Mouse (Mus musculus) embryonic facial prominence, embryonic 15.5 days (tissue): ENCODE results near the gene Fam19a5. TPM values are rescaled to one million over a fixed set of nuclear protein-coding genes. Genes with fewer than 3 reads are reported as not detected.

Experiments used
- ATAC-seq: fragments of 200-750 bp; cut with Nextera tagmentation; 2 replicates; pipeline ENCODE4 v1.8.0; 2017; ENCODE audit warnings: low read depth, moderate TSS enrichment; ENCODE audit not compliant: insufficient number of reproducible peaks, low FRiP score, low TSS enrichment
- H3K27ac ChIP-seq: fragments of 300-500 bp; sonication (generic); replicated peaks from 2 replicates; pipeline ENCODE4 v1.5.1; 2015; ENCODE audit warnings: mild to moderate bottlenecking, inconsistent platforms
- H3K27me3 ChIP-seq: fragments of 300-500 bp; sonication (generic); 2 replicates; pipeline ENCODE4 v1.6.1; 2015; ENCODE audit warnings: inconsistent platforms
- H3K36me3 ChIP-seq: fragments of 300-500 bp; sonication (generic); 2 replicates; pipeline ENCODE4 v1.6.1; 2015; ENCODE audit warnings: mild to moderate bottlenecking, inconsistent platforms
- H3K4me1 ChIP-seq: fragments of 300-500 bp; sonication (generic); 2 replicates; pipeline ENCODE4 v1.6.1; 2015; ENCODE audit warnings: inconsistent platforms
- H3K4me2 ChIP-seq: fragments of 300-500 bp; sonication (generic); replicated peaks from 2 replicates; pipeline ENCODE4 v1.6.1; 2015; ENCODE audit warnings: mild to moderate bottlenecking, inconsistent platforms
- H3K4me3 ChIP-seq: fragments of 300-500 bp; sonication (generic); replicated peaks from 2 replicates; pipeline ENCODE4 v1.5.1; 2015; ENCODE audit warnings: mild to moderate bottlenecking, inconsistent platforms
- H3K9ac ChIP-seq: fragments of 300-500 bp; sonication (generic); 2 replicates; pipeline ENCODE4 v1.6.1; 2015; ENCODE audit warnings: inconsistent platforms
- H3K9me3 ChIP-seq: fragments of 300-500 bp; sonication (generic); replicated peaks from 2 replicates; pipeline ENCODE4 v1.6.1; 2016; ENCODE audit warnings: inconsistent platforms
- WGBS: fragments of 180-500 bp; shearing (Covaris S2); methylation state at CpG from one replicate; pipeline ENCODE4 v1.1.7; 2015; 5-methylcytosine and 5-hydroxymethylcytosine counted together
- polyA plus RNA-seq: library from polyadenylated mRNA; unstranded; fragments of >200 nt; fragmentation: Nextera tagmentation; extraction: Ambion mirVana; gene quantifications from 2 replicates; pipeline ENCODE4 v1.2.1, GENCODE M21; 2015

Fam19a5 gene
- polyA plus RNA-seq, 1 experiment from 2014 or later: 4.1 TPM

DNA sequence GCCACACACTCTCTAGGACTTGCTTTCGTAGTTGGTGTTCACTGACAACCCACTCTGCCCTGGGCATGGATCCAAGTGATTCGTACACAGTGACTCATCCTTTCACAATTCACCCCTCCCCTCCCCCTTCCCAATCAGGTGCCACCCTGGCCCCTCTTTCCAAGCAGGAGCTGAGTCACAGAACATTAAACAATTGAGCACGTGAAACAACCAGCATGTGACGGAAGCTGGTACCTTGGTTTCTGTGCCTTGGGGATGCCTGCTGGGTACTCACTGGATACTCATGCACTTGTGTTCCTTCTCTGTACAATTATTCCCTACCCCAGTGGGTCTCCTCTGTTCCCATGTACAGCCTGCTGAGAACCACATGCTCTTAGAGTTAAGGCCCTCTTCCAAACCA is 53.0 kb downstream of the Fam19a5 start:
- 58% methylated on average over 4 of the region's 4 CpGs for WGBS
- Histone ChIP-seq H3K4me3 (no peak overlapping the region), H3K27ac (no peak overlapping the region), H3K9me3 (no peaks in the 10 kb centered on the region), H3K9ac (no peak overlapping the region), H3K4me2 (no peak overlapping the region), H3K4me1 (no peaks in the 10 kb centered on the region), H3K36me3 (no peaks in the 10 kb centered on the region), H3K27me3 (no peaks in the 10 kb centered on the region)
- ATAC-seq: no peak

DNA sequence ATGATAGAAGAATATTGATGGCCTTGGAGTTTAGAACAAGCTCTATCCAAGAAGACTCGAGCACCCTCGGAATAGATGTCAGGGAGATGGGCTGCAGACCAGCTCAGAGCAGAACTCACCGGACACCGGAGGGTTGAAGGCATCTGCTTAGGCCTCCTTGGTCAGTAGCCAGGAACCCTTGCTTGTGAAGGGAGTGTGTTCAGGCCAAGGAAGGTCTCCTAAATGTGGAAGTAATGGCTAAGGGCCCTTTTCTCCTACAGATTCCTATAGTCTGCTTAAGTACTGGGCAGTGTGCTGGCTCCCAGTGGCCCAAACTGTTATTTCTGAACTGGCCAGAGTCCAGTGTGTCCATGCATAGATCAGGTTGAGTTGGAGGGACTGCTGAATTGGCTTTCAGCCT is 53.7 kb downstream of the Fam19a5 start:
- no peak overlapping the region for H3K9ac ChIP-seq
- 96% methylated on average over 4 of the region's 4 CpGs for WGBS
- H3K4me1 ChIP-seq: no peaks in the 10 kb centered on the region
- H3K4me2 ChIP-seq: no peak overlapping the region
- no peak for ATAC-seq
- H3K27ac ChIP-seq: no peak overlapping the region
- no peaks in the 10 kb centered on the region for H3K9me3 ChIP-seq
- H3K36me3 ChIP-seq: no peaks in the 10 kb centered on the region
- H3K27me3 ChIP-seq: no peaks in the 10 kb centered on the region
- H3K4me3 ChIP-seq: no peak overlapping the region

DNA sequence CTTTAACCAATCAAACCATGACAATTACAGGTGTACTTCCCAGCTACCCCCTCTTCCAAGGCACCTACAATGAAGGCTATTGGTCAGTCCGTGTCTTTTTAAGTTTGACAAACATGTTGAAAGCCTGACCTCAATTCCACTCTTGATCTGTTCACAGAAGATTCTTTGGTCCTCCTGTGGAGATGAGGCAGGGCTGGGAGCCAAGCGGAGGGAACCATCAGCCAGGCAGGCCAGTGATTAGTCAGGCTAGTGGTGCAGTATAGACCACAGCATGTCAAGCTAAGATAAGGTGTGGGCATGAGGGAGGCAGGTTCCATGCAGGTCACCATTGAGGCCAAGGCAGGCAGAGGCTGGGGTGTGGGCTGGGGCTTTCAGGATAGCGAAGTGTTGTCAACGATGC is 54.5 kb downstream of the Fam19a5 start:
- no peaks in the 10 kb centered on the region for H3K9me3 ChIP-seq
- WGBS: 88% methylated on average over 4 of the region's 4 CpGs

DNA sequence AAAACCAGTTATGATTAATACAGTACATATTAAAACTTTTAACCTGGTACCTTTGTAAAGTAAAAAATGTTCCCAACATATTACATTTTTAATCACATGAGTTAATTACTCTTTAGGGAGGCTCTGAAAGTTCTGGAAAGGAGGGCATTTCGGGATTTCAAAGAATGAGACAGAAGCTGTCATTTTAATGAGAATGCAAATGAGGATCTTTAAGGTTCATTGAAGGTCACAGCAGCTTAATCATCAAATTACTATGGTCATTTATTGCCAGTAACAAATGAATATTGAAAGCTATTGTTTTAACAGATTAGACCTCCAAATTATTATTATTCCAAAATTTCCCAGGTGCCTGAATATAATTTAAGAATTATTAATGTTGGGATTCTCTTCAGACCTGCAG is 59.2 kb downstream of the Fam19a5 start:
- Histone ChIP-seq H3K27ac (no peak overlapping the region), H3K27me3 (no peaks in the 10 kb centered on the region), H3K9me3 (no peaks in the 10 kb centered on the region), H3K4me3 (no peak overlapping the region), H3K4me2 (no peak overlapping the region), H3K36me3 (no peaks in the 10 kb centered on the region), H3K9ac (no peak overlapping the region), H3K4me1 (no peaks in the 10 kb centered on the region)
- WGBS: 69% methylated on average over 1 of the region's 1 CpGs
- no peak for ATAC-seq

More for the DNA sequence above, 54.5 kb downstream of the Fam19a5 start:
- ATAC-seq: no peak
- H3K27me3 ChIP-seq: no peaks in the 10 kb centered on the region
- H3K4me1 ChIP-seq: no peaks in the 10 kb centered on the region
- H3K36me3 ChIP-seq: no peaks in the 10 kb centered on the region
- H3K4me3 ChIP-seq: no peak overlapping the region
- no peak overlapping the region for H3K27ac ChIP-seq
- no peak overlapping the region for H3K9ac ChIP-seq
- H3K4me2 ChIP-seq: no peak overlapping the region

DNA sequence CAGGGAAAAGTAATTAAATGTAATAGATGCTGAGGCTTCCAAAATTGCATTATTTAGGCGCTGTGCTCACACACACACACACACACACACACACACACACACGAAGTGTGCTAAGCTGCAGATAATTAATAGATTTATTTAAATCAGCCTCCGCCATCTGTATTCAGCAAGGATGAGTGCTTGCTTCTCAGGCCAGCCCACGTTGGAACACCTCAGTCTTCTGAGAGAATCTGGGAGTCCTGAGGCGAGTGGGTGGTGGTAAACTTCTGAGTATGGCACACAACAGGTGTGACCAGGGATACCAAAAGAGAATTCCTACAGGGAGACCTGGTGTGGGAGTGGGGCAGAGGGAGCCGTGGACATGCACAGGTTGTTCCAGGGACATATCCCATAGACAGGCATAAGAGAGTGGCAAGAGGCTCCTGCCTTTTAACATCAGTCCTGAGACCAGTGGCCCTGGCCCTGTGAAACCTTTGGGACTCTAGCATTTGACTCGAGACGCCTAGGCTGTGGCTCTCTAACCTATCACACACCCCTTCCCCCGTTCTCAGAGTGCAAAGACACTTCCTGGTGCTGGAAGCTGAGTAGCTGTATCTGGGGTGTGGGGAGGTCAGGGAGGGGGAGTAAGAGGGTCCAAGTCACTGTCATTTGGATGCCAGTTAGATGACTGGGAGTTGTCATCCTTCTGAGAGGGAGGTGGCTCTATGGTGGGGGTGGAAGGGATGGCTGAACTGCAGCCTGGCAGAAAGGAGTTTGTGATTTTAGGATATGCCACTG is 61.6 kb downstream of the Fam19a5 start:
- no peaks in the 10 kb centered on the region for H3K4me1 ChIP-seq
- ATAC-seq: no peak
- WGBS: 60% methylated on average over 9 of the region's 9 CpGs

DNA sequence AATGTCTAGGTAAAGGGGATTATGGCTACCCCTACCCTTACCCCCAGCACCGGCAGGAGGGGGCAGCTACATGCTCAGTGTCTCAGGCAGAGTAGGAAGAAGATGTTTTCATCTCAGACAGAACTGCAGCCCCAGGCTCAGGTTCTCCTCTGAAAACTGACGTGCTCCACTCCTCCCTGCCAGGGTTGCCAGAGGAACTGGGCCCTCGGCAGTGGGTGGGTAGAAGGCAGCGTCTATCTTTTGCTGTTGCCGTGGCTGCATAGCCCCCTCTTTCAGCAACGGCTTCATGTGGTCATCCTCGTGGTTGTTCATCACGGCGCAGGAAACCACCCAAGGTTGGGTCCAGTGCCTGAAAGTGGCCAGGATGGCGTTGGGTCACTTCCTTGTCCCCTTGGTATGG is 62.6 kb downstream of the Fam19a5 start:
- H3K4me1 ChIP-seq: no peaks in the 10 kb centered on the region
- ATAC-seq: no peak
- no peaks in the 10 kb centered on the region for H3K36me3 ChIP-seq
- 76% methylated on average over 10 of the region's 10 CpGs for WGBS
- H3K4me3 ChIP-seq: no peak overlapping the region
- no peak overlapping the region for H3K27ac ChIP-seq
- H3K9ac ChIP-seq: no peak overlapping the region
- H3K9me3 ChIP-seq: no peaks in the 10 kb centered on the region
- H3K27me3 ChIP-seq: no peaks in the 10 kb centered on the region
- no peak overlapping the region for H3K4me2 ChIP-seq

More for the DNA sequence above, 61.6 kb downstream of the Fam19a5 start:
- H3K27me3 ChIP-seq: no peaks in the 10 kb centered on the region
- H3K9me3 ChIP-seq: no peaks in the 10 kb centered on the region
- no peak overlapping the region for H3K4me3 ChIP-seq
- H3K4me2 ChIP-seq: no peak overlapping the region
- H3K27ac ChIP-seq: no peak overlapping the region
- H3K36me3 ChIP-seq: no peaks in the 10 kb centered on the region
- H3K9ac ChIP-seq: no peak overlapping the region

DNA sequence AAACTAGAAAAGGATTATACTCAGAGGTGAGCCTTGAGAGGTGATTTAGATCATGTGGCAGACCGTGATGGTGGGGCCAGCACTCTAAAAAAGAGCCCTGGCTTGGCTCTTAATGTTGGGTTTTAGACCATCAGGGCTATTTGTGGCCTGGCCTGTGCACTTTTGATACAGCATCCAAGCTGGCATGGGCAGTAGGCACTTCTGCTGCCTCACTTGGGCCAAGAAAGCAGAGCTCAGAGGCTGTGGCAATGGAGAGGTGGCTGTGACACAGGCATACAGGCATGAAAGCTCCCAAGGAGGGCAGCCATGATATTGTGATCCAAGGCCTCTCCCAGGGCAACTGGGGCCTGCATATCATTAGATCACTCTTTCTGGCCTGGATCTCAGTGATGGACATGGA is 65.1 kb downstream of the Fam19a5 start:
- no peaks in the 10 kb centered on the region for H3K36me3 ChIP-seq
- H3K4me2 ChIP-seq: no peak overlapping the region
- no peak overlapping the region for H3K27ac ChIP-seq
- no peak for ATAC-seq
- WGBS: 81% methylated on average over 1 of the region's 1 CpGs
- no peak overlapping the region for H3K4me3 ChIP-seq
- H3K9me3 ChIP-seq: no peaks in the 10 kb centered on the region
- H3K4me1 ChIP-seq: no peaks in the 10 kb centered on the region
- no peaks in the 10 kb centered on the region for H3K27me3 ChIP-seq
- H3K9ac ChIP-seq: no peak overlapping the region

DNA sequence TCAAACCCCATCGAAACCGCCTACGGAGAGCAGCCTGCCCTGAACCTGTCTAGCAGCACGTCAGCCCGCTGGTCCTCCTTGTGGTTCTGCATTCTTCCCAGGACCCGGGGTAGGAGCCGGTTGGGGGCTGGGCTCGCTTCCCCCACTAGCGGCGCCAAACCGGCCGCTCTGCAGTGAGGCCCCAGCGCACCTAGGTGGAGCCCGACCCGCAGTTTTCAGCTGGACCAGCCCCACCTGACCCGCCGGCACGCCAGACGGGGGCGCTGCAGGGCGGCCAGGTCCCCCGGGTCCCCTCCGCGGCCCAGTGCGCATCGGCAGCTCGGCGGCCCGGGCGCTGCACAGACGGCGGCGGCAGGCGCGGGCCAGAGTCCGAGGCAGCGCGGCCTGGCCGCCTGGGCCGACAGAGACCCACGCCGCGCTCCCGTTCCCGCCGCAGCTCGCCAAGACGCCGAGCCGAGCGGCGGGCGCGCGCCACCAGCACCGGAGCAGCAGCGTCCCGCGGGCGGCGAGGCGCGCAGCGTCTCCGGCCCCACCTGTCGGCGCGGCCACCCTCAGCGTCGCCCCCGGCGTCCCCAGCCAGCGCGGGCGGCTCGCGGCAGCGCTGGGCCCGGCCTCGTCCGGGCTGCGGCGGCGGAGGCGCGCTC is 80.0 kb downstream of the Fam19a5 start:
- H3K27me3 ChIP-seq: peaks cover 32% of the 10 kb centered on the region
- WGBS: under 1% methylated on average over 77 of the region's 86 CpGs
- ATAC-seq: peak; percentile 85

DNA sequence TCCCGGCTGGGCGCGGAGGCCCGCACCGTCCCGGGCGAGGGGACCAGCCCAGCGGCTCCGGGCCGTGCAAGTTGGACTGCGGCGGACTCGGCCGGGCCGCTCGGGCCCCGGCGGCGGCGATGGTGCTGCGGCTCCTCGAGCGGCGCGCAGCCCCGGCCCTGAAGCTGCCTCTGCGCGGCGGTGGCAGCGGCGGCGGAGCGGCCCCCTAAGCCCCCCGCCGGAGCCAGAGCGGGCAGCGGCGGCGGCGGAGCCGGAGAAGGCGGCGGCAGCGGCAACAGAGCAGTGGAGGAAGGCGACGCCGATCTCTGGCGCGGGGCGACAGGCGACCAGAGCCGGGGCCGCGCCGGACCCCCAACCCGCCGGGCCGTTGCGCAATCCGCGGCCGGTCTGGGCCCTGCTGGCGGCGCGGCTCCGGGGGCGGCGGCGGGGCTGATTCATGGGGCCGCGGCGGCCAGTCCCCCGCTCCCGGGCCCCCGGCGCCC is 80.6 kb downstream of the Fam19a5 start:
- peak overlapping the region; percentile 51; the same call in 1 of the 2 replicates for H3K27ac ChIP-seq
- peak; percentile 53 for ATAC-seq
- peak overlapping the region; percentile 55 for H3K9ac ChIP-seq
- H3K4me1 ChIP-seq: peaks cover 19% of the 10 kb centered on the region
- WGBS: under 1% methylated on average over 69 of the region's 76 CpGs
- H3K36me3 ChIP-seq: no peaks in the 10 kb centered on the region
- H3K4me2 ChIP-seq: peak overlapping the region; percentile 94
- peak overlapping the region; percentile 64 for H3K4me3 ChIP-seq
- H3K9me3 ChIP-seq: no peaks in the 10 kb centered on the region
- peaks cover 32% of the 10 kb centered on the region for H3K27me3 ChIP-seq

More for the DNA sequence above, 80.0 kb downstream of the Fam19a5 start:
- Histone ChIP-seq H3K9me3 (no peaks in the 10 kb centered on the region), H3K36me3 (no peaks in the 10 kb centered on the region), H3K4me1 (peaks cover 19% of the 10 kb centered on the region), H3K27ac (peak overlapping the region; percentile 51; the same call in 1 of the 2 replicates), H3K9ac (peak overlapping the region; percentile 55), H3K4me3 (peak overlapping the region; percentile 64), H3K4me2 (peak overlapping the region; percentile 94)

DNA sequence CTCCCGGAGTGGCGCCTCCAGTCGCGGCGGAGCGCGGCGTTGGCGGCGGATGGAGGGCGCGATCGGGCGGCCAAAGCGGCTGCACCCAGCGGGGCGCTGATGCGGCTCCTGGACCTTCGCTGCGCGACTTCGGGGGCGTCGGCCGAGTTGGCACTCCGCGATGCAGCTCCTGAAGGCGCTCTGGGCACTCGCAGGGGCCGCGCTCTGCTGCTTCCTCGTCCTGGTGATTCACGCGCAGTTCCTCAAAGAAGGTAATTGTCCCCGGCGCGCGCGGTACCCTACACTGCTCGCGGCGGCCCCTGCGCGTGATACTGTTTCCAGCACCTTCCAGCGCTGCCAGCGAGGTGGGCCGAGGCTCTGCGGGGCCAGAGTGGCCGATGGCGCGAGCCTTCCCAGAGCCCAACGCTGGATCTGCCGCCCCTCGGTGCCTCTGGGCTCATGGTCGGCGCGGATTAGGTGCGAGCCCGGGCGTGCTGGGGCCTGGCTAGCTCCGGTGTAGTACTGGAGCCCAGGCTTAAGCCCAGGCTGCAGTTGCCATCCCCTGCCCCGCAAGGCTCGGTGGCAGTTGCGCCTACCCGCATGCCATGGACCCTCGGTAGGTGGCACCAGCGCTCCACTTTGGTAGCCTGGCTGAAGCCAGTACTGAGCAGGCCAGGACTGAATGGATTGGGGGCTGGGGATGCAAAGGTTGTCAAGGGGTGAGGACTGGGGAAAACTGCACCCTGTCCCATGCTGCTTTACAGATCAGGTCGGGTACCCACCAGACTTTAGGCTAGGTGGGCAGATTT is 81.3 kb downstream of the Fam19a5 start:
- Histone ChIP-seq H3K36me3 (no peaks in the 10 kb centered on the region), H3K27me3 (peaks cover 32% of the 10 kb centered on the region), H3K4me3 (peak overlapping the region; percentile 64), H3K27ac (no peak overlapping the region), H3K4me1 (peaks cover 19% of the 10 kb centered on the region), H3K9ac (peak overlapping the region; percentile 55; the same call in 1 of the 2 replicates), H3K4me2 (peak overlapping the region; percentile 94), H3K9me3 (no peaks in the 10 kb centered on the region)
- under 1% methylated on average over 66 of the region's 68 CpGs for WGBS
- peak; percentile 77 for ATAC-seq

DNA sequence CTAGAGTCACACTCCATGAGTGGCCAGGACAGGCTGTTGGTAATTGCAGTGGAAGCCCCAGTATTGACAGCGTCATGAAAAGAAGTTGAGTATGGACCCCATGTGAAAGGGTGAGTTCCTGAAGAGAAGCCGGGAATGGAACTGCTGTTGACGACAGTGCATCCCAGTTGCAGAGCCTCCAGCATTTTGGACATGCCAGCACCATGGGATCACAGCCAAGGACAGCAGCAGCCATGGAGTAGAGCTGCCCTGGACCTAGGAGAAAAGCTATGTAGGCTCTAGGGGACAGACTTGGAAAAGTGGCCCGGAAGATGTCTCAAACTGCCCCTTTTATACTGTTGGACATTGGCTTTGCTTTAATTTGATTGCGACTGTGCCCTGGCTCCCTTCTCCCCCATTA is 91.2 kb downstream of the Fam19a5 start:
- 90% methylated on average over 5 of the region's 5 CpGs for WGBS
- no peaks in the 10 kb centered on the region for H3K36me3 ChIP-seq
- no peak overlapping the region for H3K4me3 ChIP-seq
- H3K4me2 ChIP-seq: no peak overlapping the region
- no peak overlapping the region for H3K9ac ChIP-seq
- no peak for ATAC-seq
- H3K27ac ChIP-seq: no peak overlapping the region
- H3K4me1 ChIP-seq: no peaks in the 10 kb centered on the region
- H3K27me3 ChIP-seq: no peaks in the 10 kb centered on the region
- H3K9me3 ChIP-seq: no peaks in the 10 kb centered on the region
